Mouse (Mus musculus): ENCODE data around the gene Efcab3. TPM values are rescaled to one million over a fixed set of nuclear protein-coding genes. Genes with fewer than 3 reads are reported as not detected.

Efcab3 gene
- total RNA-seq, 4 experiments from 2014 or later = 0.96 TPM; not detected in 3

GRCm38 (mm10) chr11:105146593-105146992 is 83.2 kb downstream of the Efcab3 start, which contains the start of gene Gm10842:
TSS of gene Gm10842 (plus strand) at chr11:105146893.
- no peak for DNase-seq (ENCODE audit: low spot score in 2 of 2)

GRCm38 (mm10) chr11:105149353-105149752 is 86.0 kb downstream of the Efcab3 start:
- no peak for DNase-seq (ENCODE audit: low spot score in 2 of 2)

- DNase-seq (ENCODE audit: low spot score in 2 of 2) = no peak
Measured at GRCm38 (mm10) chr11:105149766-105150165, 86.4 kb downstream of the Efcab3 start.

- DNase-seq (ENCODE audit: low spot score in 2 of 2) = no peak
Measured at GRCm38 (mm10) chr11:105150691-105151090, 87.3 kb downstream of the Efcab3 start.

- DNase-seq (ENCODE audit: low spot score in 2 of 2) = no peak
Measured at GRCm38 (mm10) chr11:105151226-105152016, 88.0 kb downstream of the Efcab3 start.

GRCm38 (mm10) chr11:105152017-105152300 is 88.6 kb downstream of the Efcab3 start:
- no peak for DNase-seq (ENCODE audit: low spot score in 2 of 2)

GRCm38 (mm10) chr11:105152357-105152899 is 89.0 kb downstream of the Efcab3 start:
- no peak for DNase-seq (ENCODE audit: low spot score in 2 of 2)

- DNase-seq (ENCODE audit: low spot score in 2 of 2) = no peak
Measured at GRCm38 (mm10) chr11:105153068-105153833, 89.9 kb downstream of the Efcab3 start.

- DNase-seq (ENCODE audit: low spot score in 2 of 2) = no peak
Measured at GRCm38 (mm10) chr11:105155915-105156314, 92.5 kb downstream of the Efcab3 start.

GRCm38 (mm10) chr11:105156748-105157267 is 93.4 kb downstream of the Efcab3 start:
- no peak for DNase-seq (ENCODE audit: low spot score in 2 of 2)

GRCm38 (mm10) chr11:105158047-105158446 is 94.7 kb downstream of the Efcab3 start:
- DNase-seq (ENCODE audit: low spot score in 2 of 2) = no peak

GRCm38 (mm10) chr11:105159673-105160360 is 96.4 kb downstream of the Efcab3 start:
- no peak for DNase-seq (ENCODE audit: low spot score in 2 of 2)

GRCm38 (mm10) chr11:105161411-105161810 is 98.0 kb downstream of the Efcab3 start:
- no peak for DNase-seq (ENCODE audit: low spot score in 2 of 2)

- no peak for DNase-seq (ENCODE audit: low spot score in 2 of 2)
Measured at GRCm38 (mm10) chr11:105164516-105165510, 101.4 kb downstream of the Efcab3 start.

GRCm38 (mm10) chr11:105166780-105167179 is 103.4 kb downstream of the Efcab3 start:
- DNase-seq (ENCODE audit: low spot score in 2 of 2) = no peak

Other genes with a start within 250 kb of the Efcab3 start
- gene Mettl2, start 62.8 kb downstream of the Efcab3 start, total RNA-seq (2022) = 10 to 100 TPM; 15.5 to 19.5 (median 17.7) TPM
- gene Gm10842, start 83.3 kb downstream of the Efcab3 start, total RNA-seq (2022) = not detected
- 10 to 100 TPM; 48.1 to 53.5 (median 53.0) TPM for gene Tlk2, start 115.2 kb downstream of the Efcab3 start, total RNA-seq (2022)
- gene Mrc2, start 229.1 kb downstream of the Efcab3 start, total RNA-seq (2022) = 10 to 100 TPM in 2 of 4 experiments, 1 to 10 TPM in 2; 5.0 to 19.1 (median 9.9) TPM

Measured in layer of hippocampus, adult 8-10 months (tissue).